Mouse (Mus musculus) erythroblast, adult 5-6 weeks (primary cell): ENCODE results near the gene Tenm3. TPM values are rescaled to one million over a fixed set of nuclear protein-coding genes. Genes with fewer than 3 reads are reported as not detected.
"Not testable (repeated sequence)": the region's sequence is repeated elsewhere in the genome, so short reads cannot be mapped to it uniquely, and the experiment has no call there.

ENCODE experiments used
- ATAC-seq: replicated peaks from 2 replicates; pipeline ENCODE4 v1.8.0; 2016; ENCODE audit warnings: moderate number of reproducible peaks, mild to moderate bottlenecking, moderate TSS enrichment, inconsistent platforms; ENCODE audit not compliant: poor library complexity, low FRiP score, severe bottlenecking
- total RNA-seq, 2 experiments: library from RNA; stranded (forward) in 1 of 2; stranded (reverse) in 1 of 2; fragments of 150-400 nt in 1 of 2; fragments of 200-764, 138-1000 nt in 1 of 2; gene quantifications; 2 replicates each; pipeline versions ENCODE4 v1.2.3 to v1.2.4; 2015 to 2017; ENCODE audit warnings: low replicate concordance in 2 of 2

Tenm3 gene
- total RNA-seq, 2 experiments from 2014 or later = not detected

- no peak for ATAC-seq
Measured at GRCm38 (mm10) chr8:48195971-48196370, 647.8 kb downstream of the Tenm3 start.

GRCm38 (mm10) chr8:48188586-48188985 is 655.2 kb downstream of the Tenm3 start:
- no peak for ATAC-seq

- ATAC-seq = no peak
Measured at GRCm38 (mm10) chr8:48183758-48184157, 660.0 kb downstream of the Tenm3 start.

GRCm38 (mm10) chr8:48181000-48181399 is 662.8 kb downstream of the Tenm3 start:
- ATAC-seq = no peak

GRCm38 (mm10) chr8:48180146-48180545 is 663.6 kb downstream of the Tenm3 start:
- not testable (repeated sequence) for ATAC-seq

- no peak for ATAC-seq
Measured at GRCm38 (mm10) chr8:48178993-48179392, 664.8 kb downstream of the Tenm3 start.

GRCm38 (mm10) chr8:48177876-48178275 is 665.9 kb downstream of the Tenm3 start:
- no peak for ATAC-seq
